8 mouse cellular contexts compared by ENCODE assay signal in the genomic region with DNA sequence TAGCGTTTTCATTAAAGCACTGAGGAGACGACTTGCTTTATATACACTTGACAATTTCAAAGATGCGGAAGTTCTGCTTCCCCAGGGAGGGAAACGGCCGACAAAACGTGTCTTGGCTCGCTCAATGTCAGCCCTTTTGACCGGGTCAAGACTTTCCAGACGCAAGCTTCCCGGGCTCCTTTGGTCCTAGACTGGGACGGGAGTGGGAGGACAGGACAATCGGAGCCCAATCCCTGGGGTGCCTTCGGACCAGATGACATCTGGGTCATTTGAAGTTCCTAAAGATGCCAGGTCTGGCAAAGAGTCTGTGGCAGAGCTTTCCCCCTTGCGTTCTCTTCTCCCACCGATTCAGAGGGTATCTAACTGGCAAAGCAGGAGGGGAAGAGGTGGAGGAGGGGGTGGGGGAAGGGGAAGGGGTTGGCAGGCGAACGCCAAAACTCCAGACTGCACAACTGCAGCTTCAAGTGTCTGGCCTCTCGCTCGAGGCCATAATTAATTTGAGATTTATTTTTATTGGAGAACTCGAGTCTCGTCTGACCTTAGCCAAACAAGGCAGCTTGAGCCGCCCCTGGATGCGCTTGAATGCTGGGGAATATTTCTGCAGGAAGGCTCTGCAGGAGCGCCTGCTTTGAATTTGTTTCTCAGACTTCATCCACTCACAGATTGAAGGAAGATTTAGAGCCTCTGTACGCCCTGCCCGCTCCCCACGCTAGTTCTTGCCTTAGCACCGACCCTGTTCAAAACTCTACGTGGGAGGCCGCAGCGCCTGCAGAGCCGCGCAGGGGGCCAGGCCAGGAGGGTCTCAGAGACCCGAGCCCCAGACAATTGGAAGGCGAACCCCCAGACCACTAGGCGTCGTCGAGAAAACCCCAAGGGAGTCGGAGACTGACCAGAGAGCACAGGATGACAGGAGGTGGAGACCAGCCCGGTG. TPM values are rescaled to one million over a fixed set of nuclear protein-coding genes. Genes with fewer than 3 reads are reported as not detected.
DNase-seq lines count a peak whose midpoint lies in the region; ATAC-seq and TF ChIP-seq lines count a peak whose summit lies in the region.

No protein-coding gene starts in this region.

- no peak for TF ChIP-seq CTCF in lung, postnatal 0 days (IDR thresholded peaks at IDR 0.05)

- 6% methylated on average over 40 of the region's 40 CpGs for WGBS in intestine, embryonic 16.5 days
- 19% methylated on average over 40 of the region's 40 CpGs for WGBS in lung, postnatal 0 days
- WGBS in stomach, embryonic 16.5 days, result 12% methylated on average over 40 of the region's 40 CpGs

- H3K4me2 ChIP-seq in intestine, embryonic 16.5 days (ENCODE audit: low read depth, low read length), result peak overlapping the region; percentile 1; the same call in 1 of the 2 replicates
- H3K4me2 ChIP-seq in lung, postnatal 0 days (replicated peaks; ENCODE audit: low read depth, low read length), result peak overlapping the region; percentile 8; the same call in 1 of the 2 replicates
- H3K4me2 ChIP-seq in stomach, embryonic 16.5 days (ENCODE audit: low read depth, low read length), result peak overlapping the region; percentile 22; the same call in 1 of the 2 replicates

- TF ChIP-seq EP300 in lung, postnatal 0 days (IDR thresholded peaks at IDR 0.05), result no peak

- H3K4me3 ChIP-seq in intestine, embryonic 16.5 days (ENCODE audit: low read length), result no peak overlapping the region
- no peak overlapping the region for H3K4me3 ChIP-seq in lung, postnatal 0 days (ENCODE audit: low read depth, low read length)
- H3K4me3 ChIP-seq in stomach, embryonic 16.5 days (replicated peaks; ENCODE audit: low read length), result 0 out of 2 replicates have a peak overlapping the region, but pooled peaks have one; percentile 4

- DNase-seq in adrenal gland, adult (ENCODE audit: inconsistent age in 2 of 2, low spot score in 1 of 2), result peak; percentile 44 to 58
- DNase-seq in adrenal gland, adult 8-10 months, result no peak
- peak; percentile 98 for DNase-seq in heart, adult 11 months
- no peak for DNase-seq in lung, postnatal 0 days (ENCODE audit: low spot score)
- DNase-seq in spleen, adult 18-20 months, result no peak

- ATAC-seq in intestine, embryonic 16.5 days, result no peak
- ATAC-seq in lung, postnatal 0 days, result no peak
- no peak for ATAC-seq in stomach, embryonic 16.5 days (ENCODE audit: insufficient read depth, low FRiP score)
- ATAC-seq in frontal cortex, adult (ENCODE audit: low TSS enrichment), result no peak

- peaks cover 32% of the 10 kb centered on the region for H3K4me1 ChIP-seq in intestine, embryonic 16.5 days (ENCODE audit: control insufficient read depth, insufficient read depth, low read length)
- H3K4me1 ChIP-seq in lung, postnatal 0 days (ENCODE audit: insufficient read depth, low read depth, low read length), result peaks cover 29% of the 10 kb centered on the region
- peaks cover 20% of the 10 kb centered on the region for H3K4me1 ChIP-seq in stomach, embryonic 16.5 days (ENCODE audit: control insufficient read depth, insufficient read depth, low read length)

- peaks cover 29% of the 10 kb centered on the region for H3K27me3 ChIP-seq in intestine, embryonic 16.5 days (replicated peaks; ENCODE audit: control insufficient read depth, insufficient read depth, low read length)
- H3K27me3 ChIP-seq in lung, postnatal 0 days (replicated peaks; ENCODE audit: insufficient read depth, low read length), result peaks cover 20% of the 10 kb centered on the region; the same call in 1 of the 2 replicates
- H3K27me3 ChIP-seq in stomach, embryonic 16.5 days (ENCODE audit: control insufficient read depth, insufficient read depth, low read length), result peaks cover 45% of the 10 kb centered on the region

- H3K9ac ChIP-seq in intestine, embryonic 16.5 days (ENCODE audit: low read depth, low read length), result 0 out of 2 replicates have a peak overlapping the region, but pooled peaks have one; percentile 16
- H3K9ac ChIP-seq in lung, postnatal 0 days (replicated peaks; ENCODE audit: low read depth), result no peak overlapping the region
- 0 out of 2 replicates have a peak overlapping the region, but pooled peaks have one; percentile 23 for H3K9ac ChIP-seq in stomach, embryonic 16.5 days (ENCODE audit: low read length)

- H3K36me3 ChIP-seq in intestine, embryonic 16.5 days (ENCODE audit: control insufficient read depth, insufficient read depth, low read length), result no peaks in the 10 kb centered on the region
- H3K36me3 ChIP-seq in lung, postnatal 0 days (ENCODE audit: insufficient read depth, low read length), result no peaks in the 10 kb centered on the region
- H3K36me3 ChIP-seq in stomach, embryonic 16.5 days (ENCODE audit: control insufficient read depth, insufficient read depth, low read length), result no peaks in the 10 kb centered on the region

- no peak overlapping the region for H3K27ac ChIP-seq in intestine, embryonic 16.5 days (ENCODE audit: low read length)
- no peak overlapping the region for H3K27ac ChIP-seq in lung, postnatal 0 days (ENCODE audit: low read length)
- no peak overlapping the region for H3K27ac ChIP-seq in stomach, embryonic 16.5 days (ENCODE audit: low read length)

- no peaks in the 10 kb centered on the region for H3K9me3 ChIP-seq in intestine, embryonic 16.5 days (ENCODE audit: control insufficient read depth, low read length)
- H3K9me3 ChIP-seq in lung, postnatal 0 days (ENCODE audit: low read length), result no peaks in the 10 kb centered on the region
- H3K9me3 ChIP-seq in stomach, embryonic 16.5 days (replicated peaks; ENCODE audit: control insufficient read depth, low read length), result no peaks in the 10 kb centered on the region

RNA-seq across cellular contexts. Expression of a gene that starts 2.3 kb away (rescaled TPM):
- 10 to 100 TPM; 12.0 to 20.5 (median 15.5) TPM for total RNA-seq in adrenal gland, adult 8-10 months (2022)
- 10.1 and 10.3 TPM in 2 replicates for polyA plus RNA-seq in intestine, embryonic 16.5 days (2015; fragmentation: Nextera tagmentation; extraction: Ambion mirVana)
- 21.1 and 21.4 TPM in 2 replicates for polyA plus RNA-seq in lung, postnatal 0 days (2015; fragmentation: Nextera tagmentation; extraction: Ambion mirVana)
- 9.9 and 12.8 TPM in 2 replicates for polyA plus RNA-seq in stomach, embryonic 16.5 days (2015; fragmentation: Nextera tagmentation; extraction: Ambion mirVana)

Comparison
In these comparisons a context has a peak if more than half of its experiments do, and no peak if none do; other contexts are left out.
1. DNase-seq: peak in adrenal gland, adult (2 of 2) and heart, adult 11 months (single experiment); none in adrenal gland, adult 8-10 months (single experiment), lung, postnatal 0 days (single experiment) and spleen, adult 18-20 months (0 of 2).
2. Peak in every context shown above with its lines, with median percentiles within 50 percentile points of each other: H3K4me2 ChIP-seq.